Mouse (Mus musculus): Measurements from ENCODE around the gene Wnt3a.

Wnt3a gene

GRCm38 (mm10) chr11:59262308-59262707, 28.2 kb downstream of the Wnt3a start:
- in situ Hi-C loops (cut with MboI): no loop called here

- in situ Hi-C loops (cut with MboI): no loop called here
Observed at GRCm38 (mm10) chr11:59260706-59261493, 29.7 kb downstream of the Wnt3a start.

- in situ Hi-C loops (cut with MboI): no loop called here
Observed at GRCm38 (mm10) chr11:59259647-59260046, 30.9 kb downstream of the Wnt3a start.

GRCm38 (mm10) chr11:59248101-59248500, 42.5 kb downstream of the Wnt3a start:
- in situ Hi-C loops (cut with MboI): no loop called here

GRCm38 (mm10) chr11:59243856-59244255, 46.7 kb downstream of the Wnt3a start:
- in situ Hi-C loops (cut with MboI): no loop called here

GRCm38 (mm10) chr11:59241841-59242240, 48.7 kb downstream of the Wnt3a start:
- in situ Hi-C loops (cut with MboI): no loop called here

- in situ Hi-C loops (cut with MboI): no loop called here
Observed at GRCm38 (mm10) chr11:59239796-59240195, 50.8 kb downstream of the Wnt3a start.

GRCm38 (mm10) chr11:59239428-59239785, 51.1 kb downstream of the Wnt3a start:
- in situ Hi-C loops (cut with MboI): no loop called here

GRCm38 (mm10) chr11:59238525-59239427, 51.8 kb downstream of the Wnt3a start:
- in situ Hi-C loops (cut with MboI): no loop called here

- in situ Hi-C loops (cut with MboI): no loop called here
Observed at GRCm38 (mm10) chr11:59232797-59233196, 57.8 kb downstream of the Wnt3a start.

- in situ Hi-C loops (cut with MboI): no loop called here
Observed at GRCm38 (mm10) chr11:59230144-59230760, 60.3 kb downstream of the Wnt3a start.

- in situ Hi-C loops (cut with MboI): no loop called here
Observed at GRCm38 (mm10) chr11:59228122-59228953, 62.2 kb downstream of the Wnt3a start, which contains the start of gene Arf1. Arf1 (minus strand) TSS chr11:59228270.

GRCm38 (mm10) chr11:59227604-59228121, 62.9 kb downstream of the Wnt3a start:
- in situ Hi-C loops (cut with MboI): no loop called here

- in situ Hi-C loops (cut with MboI): no loop called here
Observed at GRCm38 (mm10) chr11:59226787-59227603, 63.6 kb downstream of the Wnt3a start.

- in situ Hi-C loops (cut with MboI): no loop called here
Observed at GRCm38 (mm10) chr11:59226251-59226650, 64.3 kb downstream of the Wnt3a start.

- in situ Hi-C loops (cut with MboI): no loop called here
Observed at GRCm38 (mm10) chr11:59225167-59225566, 65.4 kb downstream of the Wnt3a start.

GRCm38 (mm10) chr11:59224470-59224869, 66.1 kb downstream of the Wnt3a start:
- in situ Hi-C loops (cut with MboI): no loop called here

GRCm38 (mm10) chr11:59224025-59224424, 66.5 kb downstream of the Wnt3a start:
- in situ Hi-C loops (cut with MboI): no loop called here

- in situ Hi-C loops (cut with MboI): no loop called here
Observed at GRCm38 (mm10) chr11:59222306-59222705, 68.2 kb downstream of the Wnt3a start.

GRCm38 (mm10) chr11:59221604-59222003, 68.9 kb downstream of the Wnt3a start:
- in situ Hi-C loops (cut with MboI): no loop called here
